Mouse (Mus musculus) adrenal gland, postnatal 14 days (tissue): ENCODE data around the gene Meaf6. TPM values are rescaled to one million over a fixed set of nuclear protein-coding genes. Genes with fewer than 3 reads are reported as not detected.
A peak's percentile ranks its signal among the peaks of the same experiment; 100 is the strongest.

ENCODE experiments used
- DNase-seq: peaks from one replicate; pipeline ENCODE4 v3.0.0; 2021; ENCODE audit warnings: mixed read lengths
- total RNA-seq: library from RNA; stranded (reverse); gene quantifications from 2 replicates; pipeline ENCODE4 v1.2.3, GENCODE M21; 2021

Meaf6 gene
- total RNA-seq, 1 experiment from 2014 or later: 28.9 TPM

DNA sequence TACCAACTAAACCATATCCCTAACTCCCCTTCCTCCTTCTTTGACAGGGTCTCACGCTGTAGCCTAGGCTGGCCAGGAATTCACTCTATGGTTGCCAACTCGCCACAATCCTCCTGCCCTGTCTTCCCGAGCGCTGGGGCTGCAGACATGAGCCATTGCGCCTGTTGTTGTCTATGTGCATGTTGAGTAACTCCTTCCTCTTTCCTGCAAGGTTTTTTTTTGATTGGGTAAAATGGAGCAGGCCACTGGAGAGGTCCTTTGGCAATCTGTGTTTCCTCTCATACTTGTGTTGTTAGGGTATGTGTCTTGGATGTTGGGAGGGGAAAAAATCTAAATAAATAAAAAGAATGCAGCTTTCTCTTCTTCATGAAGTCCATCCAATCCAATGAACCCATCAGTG lies 59.3 kb downstream of the Meaf6 start:
- DNase-seq: no peak

DNA sequence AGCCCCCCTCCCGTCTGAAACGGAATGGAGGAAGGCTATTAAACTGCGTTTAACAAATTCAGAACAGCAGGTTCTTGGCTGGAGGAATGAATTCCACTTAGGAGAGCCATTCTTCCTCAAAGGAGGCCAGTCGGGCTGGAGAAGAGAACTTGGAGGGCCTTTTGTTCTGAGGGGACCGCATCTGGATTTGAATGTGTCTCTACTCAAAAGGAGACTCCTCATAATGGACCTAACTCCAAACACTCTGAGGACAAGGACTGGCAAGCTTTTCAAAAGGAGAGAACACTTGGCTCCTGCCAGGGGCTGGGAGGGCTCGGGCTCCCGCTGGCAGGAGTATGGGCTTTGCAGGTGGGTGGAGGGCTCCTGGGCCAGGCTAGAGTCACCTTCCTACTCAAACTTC lies 59.7 kb downstream of the Meaf6 start:
- no peak for DNase-seq

DNA sequence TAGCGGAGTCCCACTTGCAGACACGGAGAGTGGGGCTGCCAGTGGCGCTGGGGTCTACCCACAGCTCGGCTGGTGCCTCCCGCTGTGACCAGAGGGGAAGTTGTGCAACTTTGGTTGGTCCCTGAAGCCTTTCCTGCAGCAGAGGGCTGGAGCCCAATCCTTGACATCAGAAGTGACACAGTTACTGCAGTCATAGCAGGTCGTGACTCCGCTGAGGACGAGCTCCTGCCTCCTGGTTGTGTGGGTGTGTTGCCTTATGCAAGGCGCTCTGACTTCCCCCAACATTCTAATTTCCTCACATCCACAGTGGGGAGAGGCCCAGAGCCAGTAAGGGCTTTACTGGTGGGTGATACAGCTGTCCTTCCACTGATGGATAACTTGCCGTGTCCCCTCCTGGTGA lies 60.3 kb downstream of the Meaf6 start:
- peak; percentile 76 for DNase-seq

DNA sequence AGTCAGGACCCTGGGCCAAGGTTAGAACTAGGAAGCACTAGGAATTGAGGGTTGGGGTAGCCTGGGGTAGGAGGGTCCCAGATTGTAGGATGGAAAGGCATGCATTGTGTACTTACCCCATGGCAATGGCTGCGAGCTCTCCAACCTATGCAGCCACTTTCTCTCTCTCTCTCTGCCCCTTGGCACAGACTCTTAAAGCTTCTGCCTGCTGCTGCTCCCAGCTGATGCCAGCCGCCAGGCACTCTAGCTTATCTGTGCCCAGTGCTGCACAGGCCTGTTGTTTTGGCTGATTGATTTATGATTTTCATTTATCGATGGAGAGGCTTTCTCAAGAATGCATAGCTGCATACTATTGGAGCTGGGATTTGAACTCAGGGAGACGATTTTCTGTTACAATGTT lies 63.0 kb downstream of the Meaf6 start:
- DNase-seq: no peak

DNA sequence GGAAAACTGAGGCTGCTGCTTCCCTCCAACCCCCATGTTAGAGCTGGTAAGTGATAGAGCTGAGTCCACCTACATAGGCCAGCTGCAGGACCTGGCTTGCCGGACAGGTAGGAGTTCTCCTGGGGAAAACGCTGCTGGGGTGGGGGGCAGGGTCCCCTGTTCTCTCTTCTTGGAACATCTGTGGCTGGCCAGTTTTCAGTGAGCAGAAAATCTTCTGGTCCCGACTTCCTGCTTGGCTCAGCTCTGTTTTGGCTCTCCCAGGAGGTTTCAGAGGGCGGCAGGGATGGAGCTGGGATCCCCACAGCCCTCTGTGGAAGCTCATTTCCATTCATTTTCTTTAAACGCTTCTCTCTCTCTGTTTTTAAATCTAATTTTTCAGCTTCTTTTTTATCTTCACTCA lies 64.5 kb downstream of the Meaf6 start:
- DNase-seq: no peak

DNA sequence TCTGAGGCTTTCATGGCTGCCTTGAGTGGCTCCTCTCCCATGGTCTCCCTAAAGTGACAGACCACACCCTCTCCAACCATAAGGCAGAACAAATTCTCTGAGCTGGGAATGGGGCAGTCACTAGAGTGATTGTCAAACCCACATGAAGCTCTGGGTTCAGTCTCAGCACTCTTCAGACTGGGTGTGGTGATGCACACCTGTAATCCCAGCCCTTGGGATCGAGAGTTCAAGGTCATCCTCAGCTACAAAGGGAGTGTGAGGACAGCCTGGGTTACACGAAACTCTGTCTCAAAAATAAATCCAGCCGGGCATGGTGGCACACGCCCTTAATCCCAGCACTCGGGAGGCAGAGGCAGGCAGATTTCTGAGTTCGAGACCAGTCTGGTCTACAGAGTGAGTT lies 67.5 kb downstream of the Meaf6 start:
- DNase-seq: no peak

DNA sequence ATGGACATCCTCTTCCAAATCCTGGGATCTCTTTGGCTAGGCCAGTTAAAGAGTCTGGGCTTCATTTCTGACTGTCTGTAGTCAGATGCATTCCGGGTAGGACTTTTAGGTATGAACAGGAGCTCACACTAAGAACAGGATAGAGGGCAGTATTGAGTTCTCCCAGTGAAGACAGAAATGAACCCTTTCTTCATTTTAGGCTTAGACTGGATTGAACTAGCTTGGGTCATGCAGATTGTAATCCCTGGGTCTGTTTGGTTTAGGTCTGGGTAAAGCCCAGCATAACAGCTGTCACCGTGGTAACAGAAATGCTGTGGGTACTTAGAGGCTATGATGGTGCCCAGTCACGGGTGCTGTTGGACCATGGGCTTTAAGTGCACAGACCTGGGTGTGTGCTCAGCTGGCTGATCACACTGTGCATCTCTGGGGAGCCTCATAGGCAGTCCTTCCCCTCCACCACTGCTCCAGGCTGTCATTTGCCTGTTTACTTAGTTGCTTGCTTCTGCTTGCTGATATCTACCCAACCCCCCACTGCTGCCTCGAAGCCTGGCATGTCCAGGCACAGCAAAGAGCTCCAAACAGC lies 68.8 kb downstream of the Meaf6 start:
- DNase-seq: no peak

DNA sequence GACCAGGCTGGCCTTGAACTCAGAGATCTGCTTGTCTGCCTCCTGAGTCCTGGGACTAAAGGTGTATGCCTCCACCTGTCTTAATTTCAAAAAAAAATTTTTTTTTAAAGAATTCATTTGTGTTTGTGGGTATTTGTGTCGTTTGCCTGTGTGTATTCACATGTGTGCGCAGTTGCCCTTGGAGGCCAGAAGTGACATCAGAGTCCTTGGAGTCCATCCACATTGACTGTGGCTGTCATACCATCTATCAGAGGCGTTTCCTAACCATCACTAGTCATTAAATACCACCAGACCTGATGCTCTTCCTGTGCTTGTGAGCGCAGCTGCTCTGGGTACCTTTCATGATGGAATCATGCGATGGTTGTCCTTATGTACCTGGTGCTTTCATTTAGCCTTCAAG lies 70.7 kb downstream of the Meaf6 start:
- peak; percentile 50 for DNase-seq

DNA sequence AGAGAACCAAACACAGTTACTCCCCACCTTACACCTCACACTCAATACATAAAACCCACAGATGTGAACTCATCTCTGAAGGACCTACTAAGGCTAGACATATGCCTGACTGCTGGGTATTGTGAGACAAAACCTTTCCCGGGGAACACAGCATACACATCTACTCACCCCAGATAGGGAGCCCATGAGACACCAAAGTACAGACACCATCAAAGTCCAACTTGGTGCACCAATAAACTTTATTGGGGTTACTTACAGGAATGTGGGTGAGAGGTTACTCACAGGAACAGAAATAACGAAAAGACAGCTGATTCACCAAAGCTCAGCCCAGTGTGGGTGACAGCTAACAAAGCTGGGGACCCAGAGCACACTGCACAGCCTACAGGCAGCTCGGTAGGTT lies 72.4 kb downstream of the Meaf6 start:
- no peak for DNase-seq

DNA sequence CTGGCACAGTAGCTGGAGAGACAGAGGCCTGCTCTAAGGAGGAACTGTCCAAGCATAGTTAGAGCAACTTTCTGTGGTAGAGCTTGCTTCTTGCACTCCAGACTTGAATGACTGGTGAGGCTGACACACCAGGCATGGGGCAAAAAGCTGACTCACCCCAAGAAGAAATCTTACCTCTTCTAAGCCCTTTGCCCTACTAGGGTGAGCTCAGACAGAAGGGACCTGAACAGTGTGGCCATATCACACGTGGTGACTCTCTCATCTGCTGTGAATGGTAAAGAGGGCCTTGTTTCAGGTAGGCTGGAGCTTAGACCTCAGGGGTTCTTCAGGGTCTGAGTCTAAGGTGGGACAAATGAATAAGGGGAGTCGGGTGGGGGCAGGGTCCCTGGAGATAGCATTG lies 73.1 kb downstream of the Meaf6 start:
- DNase-seq: no peak

DNA sequence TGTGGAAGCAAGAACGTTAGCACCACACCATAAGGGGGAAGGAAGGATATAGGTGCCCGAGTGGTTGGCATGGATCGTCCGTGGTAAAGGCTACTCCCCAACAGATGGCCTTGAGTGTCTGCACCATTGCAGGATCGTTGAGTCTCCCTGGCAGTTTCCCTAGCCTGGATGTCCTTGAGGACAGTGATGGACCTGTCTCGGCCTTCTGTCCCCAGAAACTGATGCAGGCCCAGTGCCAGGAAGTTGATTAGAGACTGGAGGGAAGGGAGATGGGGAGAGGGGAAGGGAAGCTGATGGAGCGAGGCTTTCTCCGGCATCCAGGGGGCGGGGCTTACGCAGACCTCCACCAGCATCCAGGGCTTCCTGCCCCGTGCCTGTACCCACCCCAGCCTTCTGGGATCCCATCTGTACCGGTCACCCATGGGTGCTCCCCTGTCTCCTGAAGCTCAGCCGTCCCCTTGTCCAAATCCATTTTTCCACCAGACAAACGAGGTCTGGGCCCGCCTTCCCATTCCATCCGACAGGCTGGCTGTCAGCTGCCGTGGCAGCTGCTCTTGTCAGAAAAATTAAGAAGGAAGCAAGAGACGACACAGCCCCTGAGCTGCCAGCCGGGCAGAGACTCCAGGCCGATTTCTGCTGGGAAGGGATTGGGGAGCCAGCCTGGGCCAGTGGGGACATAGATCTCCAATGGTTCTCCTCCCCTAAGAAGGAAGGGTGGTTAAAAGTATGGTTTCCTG lies 73.8 kb downstream of the Meaf6 start:
- peak; percentile 49 for DNase-seq

DNA sequence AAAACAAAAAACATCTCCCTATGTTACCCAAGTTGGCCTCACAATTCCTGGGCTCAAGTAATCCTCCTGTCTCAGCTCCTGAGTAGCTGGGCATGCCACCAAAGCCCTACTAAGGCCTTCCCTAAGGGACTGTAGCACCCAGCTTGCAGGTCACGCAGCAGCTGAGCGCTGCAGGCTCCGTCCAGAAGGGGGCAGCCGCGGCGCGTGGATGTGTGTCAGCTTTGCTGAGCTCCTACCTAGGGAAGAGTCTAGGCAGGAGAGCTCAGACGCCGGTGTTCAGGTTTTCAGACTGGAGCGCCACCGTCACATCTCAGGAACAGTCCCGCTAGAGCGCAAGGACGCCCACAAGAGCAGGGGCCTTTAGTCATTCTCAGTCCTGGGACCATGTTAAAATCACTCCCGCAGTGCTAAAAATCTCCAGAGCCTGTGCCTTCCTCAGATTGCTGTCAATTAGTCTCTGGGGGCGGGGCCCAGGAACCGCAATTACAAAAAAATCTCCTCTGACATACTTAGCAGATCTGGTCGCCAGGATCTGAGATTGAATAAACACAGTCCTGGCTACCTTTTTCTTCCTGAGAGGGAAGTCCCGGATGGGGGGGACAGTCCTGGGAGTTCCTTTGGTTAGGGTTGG lies 75.5 kb downstream of the Meaf6 start:
- peak; percentile 95 for DNase-seq

DNA sequence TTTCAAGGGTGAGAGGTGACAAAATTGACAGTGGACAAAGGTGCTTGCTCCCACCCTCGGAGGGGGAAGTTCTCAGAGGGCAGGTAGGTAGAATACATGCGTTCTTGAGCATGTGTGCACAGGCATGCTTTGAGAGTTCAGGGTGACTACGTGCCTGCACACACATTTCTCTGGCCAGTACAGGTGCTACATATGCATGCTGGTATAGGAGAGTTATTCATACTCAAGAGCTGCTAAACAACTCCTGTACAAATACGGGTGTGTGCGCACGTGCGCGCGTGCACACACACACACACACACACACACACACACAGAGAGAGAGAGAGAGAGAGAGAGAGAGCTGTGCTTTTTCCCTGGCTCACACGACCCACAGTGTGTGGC lies 76.0 kb downstream of the Meaf6 start:
- no peak for DNase-seq

DNA sequence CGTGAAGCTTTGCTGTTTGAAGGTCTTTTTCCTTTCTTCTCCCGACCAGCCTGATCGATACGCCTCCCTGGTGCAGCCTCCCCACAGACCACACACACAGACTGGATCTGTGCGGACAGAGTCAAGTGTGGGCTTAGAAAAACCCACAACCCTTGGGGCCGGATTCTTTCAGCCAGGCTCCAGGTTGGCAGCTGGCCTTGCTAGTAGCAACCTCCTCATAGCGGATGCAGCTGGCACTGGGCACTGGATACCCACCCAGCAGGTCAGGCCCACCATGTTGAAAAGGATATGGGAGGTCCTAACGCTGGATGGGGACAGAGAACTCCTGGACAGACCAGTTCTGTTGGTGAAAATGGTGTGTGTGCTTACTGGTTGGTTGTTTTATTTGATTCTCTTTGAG lies 76.5 kb downstream of the Meaf6 start:
- no peak for DNase-seq

DNA sequence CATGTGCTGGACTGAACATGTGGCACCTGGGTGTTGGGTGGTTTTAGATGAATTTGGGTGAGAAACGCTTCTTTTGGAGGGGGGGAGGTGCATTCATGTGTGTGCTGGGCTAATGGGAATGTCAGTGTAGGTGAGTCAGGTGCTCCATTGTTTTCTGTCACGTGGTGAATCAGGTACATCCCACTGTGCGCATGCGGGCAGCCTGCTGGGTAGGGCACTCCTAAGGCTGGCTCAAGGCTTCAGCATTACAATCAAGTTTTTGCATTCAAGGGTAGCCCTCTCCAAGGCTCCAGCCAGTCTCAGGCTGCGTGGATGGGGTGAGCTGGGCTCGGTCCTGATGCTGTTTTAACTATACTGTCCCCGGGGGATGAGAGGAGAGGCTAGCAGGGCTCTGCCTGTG lies 77.8 kb downstream of the Meaf6 start:
- no peak for DNase-seq

Other genes with a start within 250 kb of the Meaf6 start
- gene Yrdc, start 234.5 kb upstream of the Meaf6 start, total RNA-seq: 36.4 and 38.7 TPM in 2 replicates
- gene 1110065P20Rik, start 233.9 kb upstream of the Meaf6 start, total RNA-seq: 44.6 and 50.1 TPM in 2 replicates
- 3.6 and 4.1 TPM in 2 replicates for gene Maneal, start 223.0 kb upstream of the Meaf6 start, total RNA-seq
- gene Epha10, start 204.2 kb upstream of the Meaf6 start, total RNA-seq: 4.4 and 4.7 TPM in 2 replicates
- gene 9930104L06Rik, start 148.1 kb upstream of the Meaf6 start, total RNA-seq: 12.9 and 13.4 TPM in 2 replicates
- gene Cdca8, start 145.8 kb upstream of the Meaf6 start, total RNA-seq: 14.9 and 15.3 TPM in 2 replicates
- gene Rspo1, start 98.7 kb upstream of the Meaf6 start, total RNA-seq: 4.2 and 5.3 TPM in 2 replicates
- 53.7 and 64.9 TPM in 2 replicates for gene Gnl2, start 68.5 kb upstream of the Meaf6 start, total RNA-seq
- gene Dnali1, start 19.4 kb upstream of the Meaf6 start, total RNA-seq: not detected in 2 replicates
- 17.1 and 17.8 TPM in 2 replicates for gene Snip1, start 18.5 kb upstream of the Meaf6 start, total RNA-seq
- 5.4 and 6.3 TPM in 2 replicates for gene Zc3h12a, start 42.7 kb downstream of the Meaf6 start, total RNA-seq